ENCODE assay signal across 9 mouse cellular contexts in the genomic region with DNA sequence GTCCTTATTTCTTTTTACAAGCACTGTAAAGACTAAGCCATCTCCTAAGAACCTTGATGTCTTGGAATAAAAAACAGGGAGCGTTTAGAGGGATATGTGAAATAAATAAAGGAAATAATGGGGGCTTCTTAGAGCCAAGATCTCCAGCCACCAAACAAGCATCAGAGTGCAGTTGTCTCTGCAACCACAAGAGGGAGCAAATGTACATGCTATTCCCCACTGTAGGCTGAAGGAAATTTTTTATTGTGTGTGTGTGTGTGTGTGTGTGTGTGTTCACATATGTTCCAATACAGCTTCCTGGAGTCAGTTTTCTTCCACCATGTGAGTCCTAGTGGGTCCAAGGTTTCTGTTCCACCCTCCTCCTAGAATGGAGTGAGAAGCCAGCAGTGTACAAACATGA. TPM values are rescaled to one million over a fixed set of nuclear protein-coding genes. Genes with fewer than 3 reads are reported as not detected.
DNase-seq lines count a peak whose midpoint lies in the region; ATAC-seq lines count a peak whose summit lies in the region.
"Had no signal": no experiment of that assay in that cellular context is flagged by ENCODE, and none has a peak within 500 bp of the region (broad histone marks: within the 10 kb centered on the region; RNA-seq: fewer than 3 reads in every experiment).

No protein-coding gene starts in this region.

- no peak overlapping the region for H3K27ac ChIP-seq in heart, embryonic 12.5 days (ENCODE audit: poor library complexity, severe bottlenecking)
- no peak overlapping the region for H3K27ac ChIP-seq in limb, embryonic 10.5 days
- H3K27ac ChIP-seq: heart, embryonic 13.5 days had no signal

- H3K9ac ChIP-seq in heart, embryonic 12.5 days: no peak overlapping the region
- H3K9ac ChIP-seq: heart, embryonic 13.5 days had no signal

- H3K27me3 ChIP-seq in heart, embryonic 12.5 days (replicated peaks): no peaks in the 10 kb centered on the region; the same call in none of the 2 replicates
- no peaks in the 10 kb centered on the region for H3K27me3 ChIP-seq in limb, embryonic 10.5 days (ENCODE audit: low read depth, poor library complexity, severe bottlenecking)

- no peaks in the 10 kb centered on the region for H3K36me3 ChIP-seq in heart, embryonic 12.5 days
- no peaks in the 10 kb centered on the region for H3K36me3 ChIP-seq in limb, embryonic 10.5 days
- H3K36me3 ChIP-seq: heart, embryonic 13.5 days had no signal

- ATAC-seq in heart, embryonic 12.5 days (ENCODE audit: insufficient number of reproducible peaks, low FRiP score): no peak

- DNase-seq in heart, adult 11 months: peak; percentile 43
- peak; percentile 43 to 65 for DNase-seq in right cerebral cortex, adult 2 months (ENCODE audit: low spot score in 2 of 2)
- DNase-seq in right cerebral cortex, adult 18-20 months: no peak
- peak; percentile 26 for DNase-seq in embryo, embryonic 9.5 days (ENCODE audit: extremely low spot score)
- peak; percentile 34 for DNase-seq in limb, embryonic 10.5 days (ENCODE audit: low spot score)
- peak; percentile 7 for DNase-seq in thymus, postnatal 14 days
- no peak for DNase-seq in natural killer cell, adult 2 months (ENCODE audit: low spot score in 2 of 2)

- no peaks in the 10 kb centered on the region for H3K9me3 ChIP-seq in heart, embryonic 12.5 days (replicated peaks)
- H3K9me3 ChIP-seq in limb, embryonic 10.5 days (replicated peaks): no peaks in the 10 kb centered on the region
- H3K9me3 ChIP-seq: heart, embryonic 13.5 days had no signal

- 44% methylated on average over 1 of the region's 1 CpGs for WGBS in heart, embryonic 12.5 days
- 51% methylated on average over 1 of the region's 1 CpGs for WGBS in limb, embryonic 10.5 days

- H3K4me3 ChIP-seq in heart, embryonic 12.5 days: no peak overlapping the region
- H3K4me3 ChIP-seq in limb, embryonic 10.5 days: no peak overlapping the region
- H3K4me3 ChIP-seq: heart, embryonic 13.5 days had no signal

- no peaks in the 10 kb centered on the region for H3K4me1 ChIP-seq in heart, embryonic 12.5 days (replicated peaks)
- no peaks in the 10 kb centered on the region for H3K4me1 ChIP-seq in limb, embryonic 10.5 days
- H3K4me1 ChIP-seq: heart, embryonic 13.5 days had no signal

- no peak overlapping the region for H3K4me2 ChIP-seq in heart, embryonic 12.5 days
- H3K4me2 ChIP-seq: heart, embryonic 13.5 days had no signal

RNA-seq across cellular contexts. Expression of a gene that starts 10.9 kb away (rescaled TPM):
- polyA plus RNA-seq in heart, embryonic 12.5 days (2016; fragmentation: Nextera tagmentation; extraction: Ambion mirVana): not detected in 2 replicates
- not detected in 2 replicates for polyA plus RNA-seq in limb, embryonic 10.5 days (2016; fragmentation: Nextera tagmentation; extraction: Ambion mirVana)
- polyA plus RNA-seq: heart, embryonic 13.5 days had no signal

RNA-seq across cellular contexts. Expression of a gene that starts 17.3 kb away (rescaled TPM):
- 0.12 and 0.14 TPM in 2 replicates for polyA plus RNA-seq in heart, embryonic 12.5 days (2016; fragmentation: Nextera tagmentation; extraction: Ambion mirVana)
- polyA plus RNA-seq in limb, embryonic 10.5 days (2016; fragmentation: Nextera tagmentation; extraction: Ambion mirVana): not detected in 2 replicates

RNA-seq across cellular contexts. Expression of a gene that starts 30.6 kb away (rescaled TPM):
- not detected in 2 replicates for polyA plus RNA-seq in heart, embryonic 12.5 days (2016; fragmentation: Nextera tagmentation; extraction: Ambion mirVana)
- polyA plus RNA-seq in limb, embryonic 10.5 days (2016; fragmentation: Nextera tagmentation; extraction: Ambion mirVana): not detected in 2 replicates
- polyA plus RNA-seq: heart, embryonic 13.5 days had no signal

RNA-seq across cellular contexts. Expression of a gene that starts 43.2 kb away (rescaled TPM):
- polyA plus RNA-seq in heart, embryonic 12.5 days (2016; fragmentation: Nextera tagmentation; extraction: Ambion mirVana): not detected in 2 replicates
- polyA plus RNA-seq in limb, embryonic 10.5 days (2016; fragmentation: Nextera tagmentation; extraction: Ambion mirVana): not detected in 2 replicates
- polyA plus RNA-seq: heart, embryonic 13.5 days had no signal

RNA-seq across cellular contexts. Expression of a gene that starts 50.2 kb away (rescaled TPM):
- 0.14 and 0.33 TPM in 2 replicates for polyA plus RNA-seq in heart, embryonic 12.5 days (2016; fragmentation: Nextera tagmentation; extraction: Ambion mirVana)
- polyA plus RNA-seq in limb, embryonic 10.5 days (2016; fragmentation: Nextera tagmentation; extraction: Ambion mirVana): 0.41 TPM in 1 of 2 replicates, not detected in the other

Comparison
In these comparisons a context has a peak if more than half of its experiments do, and no peak if none do; other contexts are left out.
1. DNase-seq: peak in heart, adult 11 months (single experiment), right cerebral cortex, adult 2 months (2 of 2), embryo, embryonic 9.5 days (single experiment), limb, embryonic 10.5 days (single experiment) and thymus, postnatal 14 days (single experiment); none in right cerebral cortex, adult 18-20 months (single experiment) and natural killer cell, adult 2 months (0 of 2).